Mouse (Mus musculus) G1E (cell line): ENCODE measurements around the gene Trappc10.

Experiments
- CTCF ChIP-seq: IDR thresholded peaks from 2 replicates; pipeline ENCODE4 v1.5.1; 2012; ENCODE audit warnings: low read depth, low read length, inconsistent platforms, mixed read lengths
- GATA1 ChIP-seq: IDR thresholded peaks from 2 replicates; pipeline ENCODE4 v1.6.1; 2012; ENCODE audit warnings: borderline replicate concordance, low read length, inconsistent platforms, mixed read lengths
- POLR2AphosphoS5 ChIP-seq: IDR thresholded peaks from 2 replicates; pipeline ENCODE4 v1.6.1; 2012; ENCODE audit warnings: low read depth, low read length, inconsistent platforms; ENCODE audit not compliant: insufficient replicate concordance
- TAL1 ChIP-seq: conservative IDR thresholded peaks from 2 replicates; pipeline ENCODE4 v1.6.1; 2012; ENCODE audit warnings: low read depth, low read length, inconsistent platforms, mixed read lengths

DNA sequence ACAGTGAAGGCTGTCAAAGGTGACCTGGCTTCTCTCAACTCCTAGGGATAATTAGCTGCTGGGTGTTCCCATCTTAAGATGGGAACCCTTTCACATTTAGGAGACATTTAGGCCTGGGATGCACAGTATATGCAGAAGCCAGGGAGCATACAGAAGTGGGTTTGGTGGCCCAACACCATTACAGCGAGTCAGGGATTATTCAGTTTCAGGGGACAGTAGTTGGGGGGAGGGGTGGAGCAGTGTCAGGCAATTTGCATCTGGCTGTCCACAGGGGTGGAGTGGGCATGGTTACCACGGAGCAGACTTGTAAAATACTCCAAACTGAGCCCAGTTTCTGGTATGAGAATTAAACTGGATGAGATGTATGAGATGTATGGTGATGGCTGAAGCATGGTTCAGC, 74.0 kb downstream of the Trappc10 start:
- TF ChIP-seq CTCF (no peak), GATA1 (no peak), POLR2AphosphoS5 (no peak), TAL1 (no peak)
